Mouse (Mus musculus) stomach, postnatal 0 days (tissue): Measurements from ENCODE around the gene Ggta1. TPM values are rescaled to one million over a fixed set of nuclear protein-coding genes. Genes with fewer than 3 reads are reported as not detected.

Experiments used
- ATAC-seq: fragments of 200-750 bp; cut with Nextera tagmentation; 2 replicates; pipeline ENCODE4 v1.8.0; 2017; ENCODE audit not compliant: low FRiP score, low TSS enrichment
- DNase-seq: peaks from one replicate; pipeline ENCODE4 v3.0.0-alpha.2; 2016; ENCODE audit warnings: low spot score
- H3K27ac ChIP-seq: fragments of 300-500 bp; sonication (generic); replicated peaks from 2 replicates; pipeline ENCODE4 v1.5.1; 2014; ENCODE audit warnings: mild to moderate bottlenecking, control low read depth
- H3K27me3 ChIP-seq: fragments of 300-500 bp; sonication (generic); 2 replicates; pipeline ENCODE4 v1.6.1; 2014; ENCODE audit warnings: low read length; ENCODE audit not compliant: control insufficient read depth, insufficient read depth
- H3K36me3 ChIP-seq: fragments of 300-500 bp; sonication (generic); 2 replicates; pipeline ENCODE4 v1.6.1; 2014; ENCODE audit warnings: low read length, mixed read lengths; ENCODE audit not compliant: control insufficient read depth, insufficient read depth
- H3K4me1 ChIP-seq: fragments of 300-500 bp; sonication (generic); replicated peaks from 2 replicates; pipeline ENCODE4 v1.6.1; 2014; ENCODE audit warnings: antibody characterized with exemption; ENCODE audit not compliant: control insufficient read depth, insufficient read depth
- H3K4me2 ChIP-seq: fragments of 300-500 bp; sonication (generic); replicated peaks from 2 replicates; pipeline ENCODE4 v1.6.1; 2014; ENCODE audit warnings: low read depth, mild to moderate bottlenecking, control low read depth, moderate library complexity
- H3K4me3 ChIP-seq: fragments of 300-500 bp; sonication (generic); 2 replicates; pipeline ENCODE4 v1.5.1; 2014; ENCODE audit warnings: low read depth, low read length, control low read depth
- H3K9ac ChIP-seq: fragments of 300-500 bp; sonication (generic); 2 replicates; pipeline ENCODE4 v1.6.1; 2014; ENCODE audit warnings: mild to moderate bottlenecking, low read length, control low read depth, mixed read lengths
- H3K9me3 ChIP-seq: fragments of 300-500 bp; sonication (generic); 2 replicates; pipeline ENCODE4 v1.6.1; 2016; ENCODE audit warnings: low read length; ENCODE audit not compliant: control insufficient read depth
- CTCF ChIP-seq: IDR thresholded peaks from 2 replicates; pipeline ENCODE4 v1.5.1; 2016; ENCODE audit warnings: antibody characterized with exemption, low read depth, mild to moderate bottlenecking, moderate library complexity
- EP300 ChIP-seq: optimal IDR thresholded peaks from 2 replicates; pipeline ENCODE3; 2016; ENCODE audit warnings: antibody characterized with exemption
- WGBS: fragments of 180-500 bp; shearing (Covaris S2); extraction: QIAGEN DNeasy Blood & Tissue Kit; methylation state at CpG from one replicate; pipeline ENCODE4 v1.1.7; 2014; 5-methylcytosine and 5-hydroxymethylcytosine counted together
- polyA plus RNA-seq: library from polyadenylated mRNA; unstranded; fragments of >200 nt; fragmentation: Nextera tagmentation; extraction: Ambion mirVana; gene quantifications from 2 replicates; pipeline ENCODE4 v1.2.1, GENCODE M21; 2015

The Ggta1 gene
- polyA plus RNA-seq, 1 experiment from 2014 or later: 11.5 TPM

- no peak overlapping the region for H3K4me3 ChIP-seq
- no peak overlapping the region; the same call in 1 of the 2 replicates for H3K4me2 ChIP-seq
- peak; percentile 94 for TF ChIP-seq CTCF
- no peak for TF ChIP-seq EP300
- no peaks in the 10 kb centered on the region for H3K27me3 ChIP-seq
- 0 out of 2 replicates have a peak, but pooled peaks have one; percentile 60 for ATAC-seq
- 0 out of 2 replicates have a peak overlapping the region, but pooled peaks have one; percentile 35 for H3K27ac ChIP-seq
- WGBS: 36% methylated on average over 11 of the region's 11 CpGs
- H3K36me3 ChIP-seq: 0 out of 2 replicates have a peak, but pooled peaks cover 3% of the 10 kb centered on the region
- DNase-seq: peak; percentile 63
- no peaks in the 10 kb centered on the region for H3K9me3 ChIP-seq
- 0 out of 2 replicates have a peak, but pooled peaks cover 2% of the 10 kb centered on the region for H3K4me1 ChIP-seq
- H3K9ac ChIP-seq: no peak overlapping the region; the same call in 1 of the 2 replicates
These were observed 65.3 kb downstream of the Ggta1 start for GRCm38 (mm10) chr2:35397590-35398173.

DNA sequence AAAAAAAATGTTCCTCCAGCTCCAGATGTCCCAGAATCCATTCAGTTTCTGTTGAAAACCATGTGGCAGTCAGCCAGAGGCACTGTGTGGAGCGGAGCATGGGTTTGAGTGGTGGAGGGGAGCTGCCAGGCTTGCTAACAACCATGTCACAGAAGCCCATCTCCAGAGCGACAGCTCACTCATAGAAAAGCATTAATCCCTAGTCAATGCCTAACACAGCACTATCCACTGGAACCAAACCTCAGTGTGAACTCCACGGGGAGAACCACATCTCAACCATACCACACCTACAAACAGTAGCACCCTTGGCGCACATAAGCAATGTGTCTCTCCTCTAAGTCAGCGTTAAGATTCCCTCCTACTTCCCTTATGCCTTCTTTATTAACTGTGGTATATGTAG lies 65.9 kb downstream of the Ggta1 start, which contains the start of gene 4930402F06Rik:
4930402F06Rik (minus strand) TSS at position 80 of the 400 bp plus-strand sequence.
- TF ChIP-seq EP300: no peak
- no peak for TF ChIP-seq CTCF
- Histone ChIP-seq H3K4me1 (0 out of 2 replicates have a peak, but pooled peaks cover 2% of the 10 kb centered on the region), H3K27me3 (no peaks in the 10 kb centered on the region), H3K9me3 (no peaks in the 10 kb centered on the region), H3K9ac (no peak within 1 kb of the TSS; the same call in 1 of the 2 replicates), H3K27ac (0 out of 2 replicates have a peak within 1 kb of the TSS, but pooled peaks have one; percentile 35), H3K36me3 (0 out of 2 replicates have a peak, but pooled peaks cover 2% of the 10 kb centered on the region), H3K4me3 (no peak within 1 kb of the TSS), H3K4me2 (no peak within 1 kb of the TSS; the same call in 1 of the 2 replicates)
- 0 out of 2 replicates have a peak, but pooled peaks have one; percentile 26 for ATAC-seq
- WGBS: 53% methylated on average over 5 of the region's 5 CpGs
- peak; percentile 11 for DNase-seq

DNA sequence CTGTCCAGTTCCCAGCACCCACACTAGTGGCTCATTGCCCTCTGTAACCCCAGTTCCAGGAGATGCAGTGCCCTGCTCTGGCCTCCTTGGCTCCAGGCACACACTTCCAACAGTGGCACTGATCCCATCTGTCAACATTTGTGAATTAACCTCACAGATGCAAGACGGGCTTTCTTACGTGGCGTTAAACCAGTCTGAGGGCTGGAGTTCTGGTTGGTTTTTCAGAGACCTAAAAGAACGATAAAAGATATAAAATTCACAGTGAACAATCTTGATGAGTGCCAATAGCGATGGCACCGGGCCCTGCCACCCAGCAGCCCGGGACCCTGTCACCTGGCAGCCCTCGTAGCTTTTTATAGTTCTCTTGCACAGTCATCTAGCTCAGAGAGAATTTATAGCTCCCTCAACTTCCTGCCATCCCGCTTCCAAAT lies 77.6 kb downstream of the Ggta1 start:
- H3K36me3 ChIP-seq: no peaks in the 10 kb centered on the region
- no peaks in the 10 kb centered on the region for H3K4me1 ChIP-seq
- H3K27ac ChIP-seq: no peak overlapping the region
- WGBS: 67% methylated on average over 9 of the region's 9 CpGs
- no peak overlapping the region for H3K9ac ChIP-seq
- DNase-seq (no peak), ATAC-seq (no peak)
- H3K27me3 ChIP-seq: no peaks in the 10 kb centered on the region
- no peaks in the 10 kb centered on the region for H3K9me3 ChIP-seq
- no peak overlapping the region for H3K4me3 ChIP-seq
- no peak overlapping the region for H3K4me2 ChIP-seq
- no peak for TF ChIP-seq CTCF
- no peak for TF ChIP-seq EP300

DNA sequence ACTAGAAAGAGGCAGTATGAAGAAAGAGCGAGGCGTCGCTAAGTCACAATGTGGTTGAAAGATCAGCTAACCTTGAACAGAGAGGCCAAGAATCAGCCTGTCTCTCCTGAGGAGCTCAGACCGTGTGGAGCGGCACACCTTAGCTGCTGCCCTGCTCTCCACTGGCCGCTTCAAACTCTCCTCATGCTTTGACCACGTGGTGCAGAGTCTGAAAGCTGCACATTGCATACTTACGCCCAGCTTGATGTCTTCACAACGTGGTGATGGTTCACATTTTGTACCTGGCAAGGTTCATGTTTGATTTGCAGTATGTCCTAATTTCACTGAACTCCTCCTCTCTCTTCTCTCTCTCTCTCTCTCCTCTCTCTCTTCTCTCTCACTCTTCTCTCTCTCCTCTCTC lies 83.7 kb downstream of the Ggta1 start:
- H3K27ac ChIP-seq: no peak overlapping the region
- H3K9me3 ChIP-seq: no peaks in the 10 kb centered on the region
- no peak overlapping the region for H3K4me3 ChIP-seq
- H3K9ac ChIP-seq: no peak overlapping the region
- no peaks in the 10 kb centered on the region for H3K27me3 ChIP-seq
- 60% methylated on average over 9 of the region's 9 CpGs for WGBS
- no peak for DNase-seq
- H3K36me3 ChIP-seq: no peaks in the 10 kb centered on the region
- TF ChIP-seq CTCF (no peak), EP300 (no peak)
- no peak overlapping the region for H3K4me2 ChIP-seq
- no peak for ATAC-seq
- H3K4me1 ChIP-seq: no peaks in the 10 kb centered on the region

DNA sequence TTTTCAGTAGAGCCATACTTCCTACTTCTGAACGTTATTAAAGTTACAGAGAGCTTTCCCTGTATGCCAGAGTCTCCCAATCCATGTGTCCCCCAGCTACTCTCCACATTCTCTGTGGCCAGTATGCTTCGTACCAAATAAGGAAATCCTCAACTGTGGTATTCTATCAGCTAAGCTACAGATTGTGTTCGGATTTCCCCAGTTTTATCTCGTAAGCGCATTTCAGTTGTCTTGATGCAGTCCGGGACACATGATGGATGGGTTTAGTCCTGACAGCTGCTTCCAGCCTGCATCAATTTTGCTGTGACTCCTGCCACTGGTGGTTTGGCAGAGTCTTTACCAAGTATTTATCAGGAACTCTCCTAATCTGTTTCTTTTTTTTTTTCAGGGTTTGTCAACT lies 85.4 kb downstream of the Ggta1 start:
- Histone ChIP-seq H3K4me1 (no peaks in the 10 kb centered on the region), H3K27me3 (no peaks in the 10 kb centered on the region), H3K36me3 (no peaks in the 10 kb centered on the region), H3K9me3 (no peaks in the 10 kb centered on the region), H3K4me2 (no peak overlapping the region), H3K4me3 (no peak overlapping the region), H3K27ac (no peak overlapping the region), H3K9ac (no peak overlapping the region)
- 11% methylated on average over 6 of the region's 6 CpGs for WGBS
- no peak for DNase-seq
- no peak for ATAC-seq
- no peak for TF ChIP-seq CTCF
- TF ChIP-seq EP300: no peak

DNA sequence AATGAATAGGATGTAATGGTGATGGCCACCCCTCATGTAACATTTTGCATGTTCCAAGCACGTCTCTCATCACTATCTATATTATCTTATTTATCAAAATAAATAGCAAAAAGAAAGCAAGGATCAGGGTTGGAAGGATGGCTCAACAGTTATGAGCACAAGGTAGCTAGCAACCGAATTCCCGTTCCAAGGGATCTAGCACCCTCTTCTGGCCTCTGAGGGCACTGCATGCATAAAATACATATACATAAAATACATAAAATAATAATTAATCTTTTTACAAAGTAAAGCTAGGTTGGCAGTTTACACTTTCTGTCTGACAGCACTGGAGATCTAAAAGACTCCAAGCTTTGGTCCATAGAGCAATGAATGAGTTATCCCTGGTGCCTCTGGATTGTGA lies 90.0 kb downstream of the Ggta1 start:
- H3K4me3 ChIP-seq: no peak overlapping the region
- no peaks in the 10 kb centered on the region for H3K27me3 ChIP-seq
- no peaks in the 10 kb centered on the region for H3K4me1 ChIP-seq
- no peaks in the 10 kb centered on the region for H3K36me3 ChIP-seq
- TF ChIP-seq CTCF (peak; percentile 83), EP300 (no peak)
- H3K9ac ChIP-seq: no peak overlapping the region
- no peak overlapping the region for H3K27ac ChIP-seq
- peak; percentile 28 for DNase-seq
- H3K4me2 ChIP-seq: no peak overlapping the region
- no peak for ATAC-seq
- 28% methylated on average over 3 of the region's 3 CpGs for WGBS
- no peaks in the 10 kb centered on the region for H3K9me3 ChIP-seq
